Mouse (Mus musculus) embryonic fibroblast, embryonic 13.5 days (primary cell): ENCODE data around the gene Clps. TPM values are rescaled to one million over a fixed set of nuclear protein-coding genes. Genes with fewer than 3 reads are reported as not detected.
"Not testable (repeated sequence)": the region's sequence is repeated elsewhere in the genome, so short reads cannot be mapped to it uniquely, and the experiment has no call there.

Experiments used
- H3K27ac ChIP-seq: 2 replicates; pipeline ENCODE4 v1.5.1; 2012; ENCODE audit warnings: low read length, control low read depth, inconsistent platforms; ENCODE audit not compliant: insufficient read depth
- H3K4me1 ChIP-seq: 2 replicates; pipeline ENCODE4 v1.6.1; 2011; ENCODE audit warnings: low read length; ENCODE audit not compliant: control insufficient read depth, insufficient read depth
- H3K4me3 ChIP-seq: 2 replicates; pipeline ENCODE4 v1.5.1; 2011; ENCODE audit warnings: mild to moderate bottlenecking, control low read depth, low read length; ENCODE audit not compliant: insufficient read depth
- CTCF ChIP-seq: IDR thresholded peaks from 2 replicates; pipeline ENCODE4 v1.5.1; 2011; ENCODE audit warnings: mild to moderate bottlenecking, control low read depth, low read length, moderate library complexity, borderline replicate concordance; ENCODE audit not compliant: insufficient read depth
- POLR2A ChIP-seq: IDR thresholded peaks from 2 replicates; pipeline ENCODE4 v1.6.1; 2011; ENCODE audit warnings: low read depth, mild to moderate bottlenecking, control low read depth, low read length, moderate library complexity
- polyA plus RNA-seq: library from polyadenylated mRNA; stranded (reverse); fragments of >200 nt; gene quantifications from 2 replicates; pipeline ENCODE4 v1.2.4, GENCODE M21; 2011; ENCODE audit warnings: low read depth; ENCODE audit not compliant: missing spikeins, insufficient read length

Clps gene
- polyA plus RNA-seq, 1 experiment, result not detected

DNA sequence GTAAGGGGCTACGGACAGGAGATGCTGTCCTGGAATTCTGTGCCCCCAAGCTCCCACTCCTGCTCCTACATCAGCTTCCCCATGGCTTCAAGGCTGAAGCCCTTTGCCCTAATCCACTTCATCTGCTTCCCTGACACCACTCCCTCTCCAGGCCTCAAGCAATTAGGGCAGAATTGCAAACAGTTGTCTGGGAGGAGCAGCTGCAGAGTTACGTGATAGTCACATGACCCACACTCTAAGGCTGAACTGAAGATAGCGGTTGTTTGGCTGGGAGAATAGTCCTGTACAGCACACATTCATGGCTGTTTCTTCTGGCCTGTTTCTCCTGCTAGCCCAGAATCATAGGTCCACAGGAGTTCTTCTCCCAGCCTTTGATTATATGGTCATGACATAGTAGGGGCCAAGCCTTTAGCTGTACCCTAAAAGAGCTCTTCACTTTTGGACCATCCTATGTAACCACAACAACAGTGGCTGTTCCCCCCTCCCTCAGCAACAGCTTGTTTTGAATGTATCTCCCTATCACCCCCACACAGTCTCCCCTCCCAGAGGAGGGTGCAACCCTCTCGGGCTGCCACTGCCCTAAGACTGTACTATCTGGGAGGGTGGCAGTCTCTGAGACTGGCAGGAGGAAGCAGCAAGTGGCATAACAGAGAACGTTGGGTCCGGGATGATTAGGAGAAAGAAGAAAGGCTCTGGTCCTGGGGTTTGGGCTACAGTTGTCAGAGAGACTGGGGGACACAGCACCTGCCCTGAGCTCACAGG lies 3.8 kb downstream of the Clps start:
- no peak overlapping the region for H3K27ac ChIP-seq
- H3K4me3 ChIP-seq, result no peak overlapping the region
- H3K4me1 ChIP-seq, result no peaks in the 10 kb centered on the region
- TF ChIP-seq CTCF, result no peak
- no peak for TF ChIP-seq POLR2A

DNA sequence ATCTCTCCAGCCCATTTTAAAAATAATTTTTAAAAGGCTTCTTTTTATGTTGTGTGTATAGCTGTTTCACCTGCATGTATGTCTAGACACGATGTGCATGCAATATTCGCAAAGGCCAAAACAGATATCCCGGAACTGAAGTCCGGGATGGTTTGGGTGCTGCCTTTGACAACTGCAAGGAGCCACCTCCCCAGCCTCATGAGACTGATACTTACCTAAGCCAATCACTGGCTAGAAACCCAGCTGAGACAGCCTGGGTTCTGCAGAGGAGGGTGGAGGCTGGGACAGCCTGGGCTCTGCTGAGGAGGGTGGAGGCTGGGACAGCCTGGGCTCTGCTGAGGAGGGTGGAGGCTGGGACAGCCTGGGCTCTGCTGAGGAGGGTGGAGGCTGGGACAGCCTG lies 6.5 kb downstream of the Clps start:
- not testable (repeated sequence) for H3K4me1 ChIP-seq, H3K27ac ChIP-seq, H3K4me3 ChIP-seq

DNA sequence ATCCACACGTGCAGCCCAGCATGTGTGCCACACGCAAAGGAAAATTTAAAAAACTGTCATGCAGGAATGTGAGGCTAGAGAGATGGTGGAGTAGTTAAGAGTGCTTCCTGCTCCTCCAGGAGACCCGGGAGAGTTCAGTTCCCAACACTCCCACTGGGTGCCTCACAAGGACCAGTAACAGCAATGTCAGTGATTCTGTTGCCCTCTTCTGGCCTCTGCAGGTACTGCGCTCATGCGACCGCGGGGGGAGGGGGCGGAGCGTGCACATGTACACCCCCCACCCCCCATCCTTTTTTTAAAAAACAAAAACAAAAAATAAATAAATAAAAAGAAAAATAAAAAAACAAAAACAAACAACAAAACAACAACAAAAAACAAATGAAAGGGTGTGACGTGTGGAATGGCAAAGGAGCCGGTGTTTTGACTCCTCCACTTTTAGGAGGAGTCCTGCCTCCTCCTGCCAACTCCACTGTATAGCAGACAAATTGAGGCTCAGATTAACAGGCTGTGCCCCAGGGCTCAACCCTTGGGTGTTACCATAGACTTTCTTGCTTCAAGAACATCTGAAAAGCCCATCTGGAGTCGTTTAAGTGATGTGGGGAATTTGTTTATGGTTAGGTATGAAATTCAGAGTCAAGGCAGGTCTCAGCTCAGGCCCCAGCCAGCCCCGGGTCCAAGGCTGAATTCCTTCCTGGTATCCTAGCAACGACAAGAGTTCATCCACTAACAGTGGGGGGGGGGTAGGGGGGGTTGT lies 7.3 kb downstream of the Clps start:
- Histone ChIP-seq H3K4me3 (no peak overlapping the region), H3K27ac (no peak overlapping the region), H3K4me1 (no peaks in the 10 kb centered on the region)
- peak; percentile 81; the same call in 1 of the 2 replicates for TF ChIP-seq CTCF
- no peak for TF ChIP-seq POLR2A

DNA sequence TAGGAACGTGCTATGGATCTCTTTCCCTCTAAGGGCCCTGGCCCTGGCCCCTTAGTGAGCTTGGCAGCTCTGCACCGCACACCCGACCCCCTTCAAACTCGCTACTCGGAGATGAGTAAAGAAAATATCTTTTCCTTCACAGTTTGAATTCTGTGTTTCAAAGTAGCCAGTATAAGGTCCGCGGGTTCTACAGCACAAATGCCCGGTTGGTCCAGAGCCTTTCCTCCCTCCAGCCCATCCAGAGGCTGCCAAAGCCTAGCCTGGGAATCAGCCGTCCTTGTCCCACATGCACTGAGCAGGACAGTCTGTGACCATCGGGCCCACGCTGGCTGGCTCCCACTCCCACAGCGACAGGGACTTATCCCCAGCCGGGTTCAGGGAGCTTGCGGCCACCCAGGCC lies 11.5 kb downstream of the Clps start, which contains the start of gene Clpsl2:
Clpsl2 (plus strand) TSS at position 301 of the 400 bp plus-strand sequence.
- Histone ChIP-seq H3K27ac (no peak within 1 kb of the TSS), H3K4me1 (no peaks in the 10 kb centered on the region), H3K4me3 (no peak within 1 kb of the TSS)
- no peak for TF ChIP-seq CTCF
- TF ChIP-seq POLR2A, result no peak

DNA sequence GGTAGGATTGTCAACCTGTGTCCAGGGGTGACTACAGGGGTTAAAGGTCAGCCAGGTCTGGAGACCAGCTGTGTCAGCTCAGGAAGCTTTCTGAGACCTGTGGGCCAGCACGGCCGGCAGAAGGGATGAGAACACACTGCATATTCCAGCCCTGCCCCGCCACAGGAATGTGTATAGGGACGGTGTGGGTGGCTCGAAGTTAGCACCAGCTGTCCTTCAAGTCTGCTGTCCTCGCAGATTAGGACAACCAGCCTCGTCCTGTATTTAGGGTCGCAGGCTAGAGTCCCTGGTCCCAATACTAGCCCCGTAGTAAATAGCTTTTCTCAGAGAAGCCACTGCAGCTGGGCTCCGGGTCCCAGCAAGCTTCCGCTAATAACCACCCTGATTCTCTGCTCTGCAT lies 12.0 kb downstream of the Clps start:
- no peak overlapping the region for H3K27ac ChIP-seq
- no peaks in the 10 kb centered on the region for H3K4me1 ChIP-seq
- TF ChIP-seq CTCF (no peak), POLR2A (no peak)
- no peak overlapping the region for H3K4me3 ChIP-seq

DNA sequence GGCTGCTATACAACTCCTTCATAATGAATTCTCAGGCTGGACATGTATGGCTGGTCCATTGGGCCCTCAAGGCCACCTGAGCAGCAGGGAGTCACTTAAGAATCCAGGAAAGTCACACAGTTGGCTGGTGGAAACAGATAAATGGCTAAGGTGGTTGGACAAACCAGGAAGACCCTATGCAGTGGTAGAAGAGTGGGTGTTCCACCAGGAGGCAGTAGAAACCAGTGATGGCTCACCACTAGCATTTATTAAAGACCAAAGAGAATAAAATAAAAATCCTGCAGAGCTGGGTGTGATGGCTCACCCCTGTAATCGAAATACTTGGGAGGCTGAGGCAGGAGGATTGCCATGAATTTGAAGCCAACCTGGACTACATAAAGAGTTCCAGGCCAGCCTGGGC lies 13.6 kb downstream of the Clps start:
- H3K27ac ChIP-seq, result no peak overlapping the region
- TF ChIP-seq CTCF, result no peak
- TF ChIP-seq POLR2A, result no peak
- no peaks in the 10 kb centered on the region for H3K4me1 ChIP-seq
- H3K4me3 ChIP-seq, result no peak overlapping the region

DNA sequence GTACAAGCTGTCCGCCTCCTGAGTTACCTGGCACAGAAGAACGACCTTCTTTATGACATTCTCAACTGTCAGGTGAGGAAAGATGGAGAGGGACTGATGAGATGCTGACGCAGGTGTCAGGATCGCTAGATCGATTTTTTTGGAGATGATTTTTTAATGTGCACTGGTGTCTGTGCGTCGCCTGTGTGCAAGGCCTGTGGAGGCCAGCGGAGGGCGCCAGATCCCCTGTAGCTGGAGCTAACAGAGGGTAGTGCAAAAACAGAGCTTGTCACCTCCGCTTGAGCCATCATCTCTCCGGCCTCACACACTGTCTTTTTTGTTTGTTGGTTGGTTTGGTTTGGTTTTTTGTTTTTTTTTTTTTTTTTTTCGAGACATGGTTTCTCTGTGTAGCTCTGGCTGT lies 22.7 kb downstream of the Clps start:
- TF ChIP-seq CTCF, result no peak
- no peak for TF ChIP-seq POLR2A
- no peaks in the 10 kb centered on the region for H3K4me1 ChIP-seq
- no peak overlapping the region for H3K4me3 ChIP-seq
- H3K27ac ChIP-seq, result no peak overlapping the region

DNA sequence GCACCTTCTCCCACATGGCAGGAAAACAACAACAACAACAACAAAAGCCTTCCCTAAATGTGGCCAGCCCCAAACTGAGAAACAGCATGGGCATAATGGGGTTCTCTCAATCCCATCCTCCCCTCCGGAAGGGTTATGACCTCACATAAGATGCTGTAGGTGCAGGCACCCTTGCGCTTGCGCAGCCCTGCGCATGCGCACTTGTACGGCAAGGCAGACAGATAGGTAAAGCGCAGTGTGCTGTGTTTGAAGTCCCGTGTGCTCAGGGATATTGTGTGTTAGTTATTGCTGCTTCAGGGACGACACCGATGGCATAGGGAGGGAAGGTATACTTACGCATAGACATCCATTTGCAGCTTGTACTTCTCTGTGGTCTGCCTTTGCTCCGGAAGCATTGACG lies 27.2 kb downstream of the Clps start:
- TF ChIP-seq POLR2A, result no peak
- TF ChIP-seq CTCF, result no peak
- Histone ChIP-seq H3K27ac (no peak overlapping the region), H3K4me1 (no peaks in the 10 kb centered on the region), H3K4me3 (no peak overlapping the region)

DNA sequence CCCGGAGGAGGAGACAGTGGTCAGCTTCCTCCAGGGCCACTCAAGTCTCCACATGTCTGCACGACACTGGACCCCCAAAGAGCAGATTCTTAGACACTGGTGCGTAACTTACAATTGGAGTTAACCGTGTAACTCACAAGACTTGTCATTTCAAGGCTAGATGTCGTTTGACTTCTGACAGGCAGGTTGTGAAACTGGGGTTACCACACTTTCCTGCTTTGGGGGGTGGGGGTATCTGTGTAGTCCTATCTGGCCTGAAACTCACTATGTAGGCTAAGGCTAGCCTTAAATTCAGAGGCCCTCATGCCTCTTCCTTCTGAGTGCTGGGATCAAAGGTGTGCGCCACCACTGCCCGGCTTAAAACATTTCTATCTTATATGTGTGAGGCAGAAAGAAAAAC lies 28.0 kb downstream of the Clps start:
- no peaks in the 10 kb centered on the region for H3K4me1 ChIP-seq
- no peak for TF ChIP-seq POLR2A
- TF ChIP-seq CTCF, result no peak
- no peak overlapping the region for H3K27ac ChIP-seq
- no peak overlapping the region for H3K4me3 ChIP-seq

DNA sequence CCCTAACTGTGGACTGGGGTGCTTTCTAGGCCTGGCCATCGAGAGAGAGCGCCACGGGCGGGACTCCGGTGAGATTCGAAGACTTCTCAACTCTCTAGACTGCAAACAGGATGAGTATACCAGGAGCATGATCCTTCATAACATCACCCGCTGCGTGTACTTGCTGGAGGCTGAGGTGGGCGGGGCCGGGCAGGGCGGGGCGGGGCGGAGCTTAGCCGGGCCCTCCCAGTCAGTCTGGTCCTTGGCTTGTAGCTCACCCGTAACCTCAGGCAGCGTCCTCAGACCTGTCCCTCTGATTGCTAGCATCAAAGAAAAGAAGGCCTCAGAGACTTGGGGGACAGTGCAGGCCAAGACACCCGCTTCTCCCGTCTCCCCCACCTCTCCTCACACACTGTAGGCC lies 28.6 kb downstream of the Clps start:
- no peak overlapping the region for H3K4me3 ChIP-seq
- no peak overlapping the region for H3K27ac ChIP-seq
- no peaks in the 10 kb centered on the region for H3K4me1 ChIP-seq
- TF ChIP-seq CTCF, result no peak
- no peak for TF ChIP-seq POLR2A
